Mouse (Mus musculus) cerebellum, postnatal 14 days (tissue): ENCODE measurements at regions not wholly inside any gene's neighbourhood (a gene's known extent, or its start where the extent isn't known, plus 50 kb on each side); places are given as distances from the start of the nearest gene placed in this dataset.

Experiments used
- DNase-seq, 2 experiments: peaks; one replicate each; pipeline ENCODE4 v3.0.0; 2021; ENCODE audit warnings: mixed read lengths in 2 of 2

GRCm38 (mm10) chr13:70310516-70310915, 326.9 kb downstream of the Ice1 start:
- DNase-seq = no peak

- DNase-seq = no peak
Measured at GRCm38 (mm10) chr13:70311226-70312055, 326.0 kb downstream of the Ice1 start.

- DNase-seq = no peak
Measured at GRCm38 (mm10) chr13:70313205-70313604, 324.2 kb downstream of the Ice1 start.

GRCm38 (mm10) chr13:70323537-70323936, 313.9 kb downstream of the Ice1 start:
- no peak for DNase-seq

- no peak for DNase-seq
Measured at GRCm38 (mm10) chr13:70336069-70336468, 301.4 kb downstream of the Ice1 start.

GRCm38 (mm10) chr13:70340437-70340836, 297.0 kb downstream of the Ice1 start:
- no peak for DNase-seq

- no peak for DNase-seq
Measured at GRCm38 (mm10) chr13:70343191-70343734, 294.2 kb downstream of the Ice1 start.

- no peak for DNase-seq
Measured at GRCm38 (mm10) chr13:70343911-70344310, 293.5 kb downstream of the Ice1 start.

- DNase-seq = no peak
Measured at GRCm38 (mm10) chr13:70344311-70344710, 293.1 kb downstream of the Ice1 start.

GRCm38 (mm10) chr13:70348456-70348855, 289.0 kb downstream of the Ice1 start:
- no peak for DNase-seq

- no peak for DNase-seq
Measured at GRCm38 (mm10) chr13:70348965-70349364, 288.5 kb downstream of the Ice1 start.

- no peak for DNase-seq
Measured at GRCm38 (mm10) chr13:70369647-70370046, 267.8 kb downstream of the Ice1 start.

GRCm38 (mm10) chr13:70380772-70381171, 256.7 kb downstream of the Ice1 start:
- DNase-seq = no peak

- DNase-seq = no peak
Measured at GRCm38 (mm10) chr13:70385292-70385691, 252.1 kb downstream of the Ice1 start.

- DNase-seq = no peak
Measured at GRCm38 (mm10) chr13:70412788-70413187, 224.6 kb downstream of the Ice1 start.

GRCm38 (mm10) chr13:70418156-70418555, 219.3 kb downstream of the Ice1 start:
- DNase-seq = no peak

GRCm38 (mm10) chr13:70439419-70439818, 198.0 kb downstream of the Ice1 start:
- DNase-seq = no peak

- no peak for DNase-seq
Measured at GRCm38 (mm10) chr13:70446940-70447339, 190.5 kb downstream of the Ice1 start.

- no peak for DNase-seq
Measured at GRCm38 (mm10) chr13:70454592-70455390, 182.6 kb downstream of the Ice1 start.

GRCm38 (mm10) chr13:70458406-70458805, 179.0 kb downstream of the Ice1 start:
- no peak for DNase-seq

GRCm38 (mm10) chr13:70464996-70465395, 172.4 kb downstream of the Ice1 start:
- no peak for DNase-seq

GRCm38 (mm10) chr13:70474746-70475145, 162.7 kb downstream of the Ice1 start:
- DNase-seq = peak; percentile 43

- DNase-seq = peak; percentile 63 to 66
Measured at GRCm38 (mm10) chr13:70475366-70475765, 162.1 kb downstream of the Ice1 start.

GRCm38 (mm10) chr13:70499302-70499701, 138.1 kb downstream of the Ice1 start:
- DNase-seq = peak in 1 of 2 experiments; percentile 26
